In the genomic region with DNA sequence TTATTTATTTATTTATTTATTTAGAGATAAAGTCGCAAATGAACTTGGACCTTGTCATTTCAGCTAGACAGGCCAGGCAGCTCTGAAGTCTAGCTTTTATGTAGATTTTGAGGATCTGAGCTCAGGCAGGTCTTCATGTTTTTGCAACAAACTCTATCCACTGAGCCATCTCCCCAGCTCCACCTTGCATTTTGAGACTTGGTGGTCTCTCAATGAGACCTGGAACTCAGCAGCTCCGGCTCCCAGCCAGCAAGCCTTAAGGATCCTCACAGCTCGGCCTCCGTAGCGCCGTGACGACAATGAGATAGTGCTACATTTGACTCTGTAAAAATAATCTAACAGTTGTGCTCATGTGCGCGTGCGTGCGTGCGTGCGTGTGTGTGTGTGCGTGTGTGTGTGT, we compare ENCODE assay signal across 34 mouse cellular contexts.
"Had no signal": no experiment of that assay in that cellular context is flagged by ENCODE, and none has a peak within 500 bp of the region (broad histone marks: within the 10 kb centered on the region; RNA-seq: fewer than 3 reads in every experiment).

No protein-coding gene starts in this region.

- H3K27me3 ChIP-seq: hindbrain, embryonic 12.5 days; hindbrain, embryonic 13.5 days; hindbrain, embryonic 15.5 days; intestine, embryonic 15.5 days; kidney, embryonic 15.5 days had no signal

- ATAC-seq: hindbrain, embryonic 16.5 days; hindbrain, postnatal 0 days; inflammation-experienced regulatory T-cells, adult 6 months; intestine, embryonic 15.5 days; intestine, embryonic 16.5 days; intestine, postnatal 0 days had no signal

- H3K9me3 ChIP-seq: heart, embryonic 10.5 days; heart, embryonic 12.5 days; heart, embryonic 13.5 days; heart, embryonic 15.5 days; hindbrain, embryonic 10.5 days; hindbrain, embryonic 12.5 days; hindbrain, embryonic 13.5 days; hindbrain, embryonic 15.5 days; intestine, embryonic 15.5 days; kidney, embryonic 15.5 days had no signal

- H3K4me3 ChIP-seq: heart, embryonic 10.5 days; heart, embryonic 12.5 days; heart, embryonic 13.5 days; heart, embryonic 15.5 days; hindbrain, embryonic 10.5 days; hindbrain, embryonic 12.5 days; hindbrain, embryonic 13.5 days; hindbrain, embryonic 15.5 days; intestine, embryonic 15.5 days; kidney, embryonic 15.5 days; layer of hippocampus, adult 2 months had no signal

- H3K4me1 ChIP-seq: intestine, embryonic 15.5 days had no signal

- H3K9ac ChIP-seq: heart, embryonic 12.5 days; heart, embryonic 13.5 days; heart, embryonic 15.5 days; hindbrain, embryonic 12.5 days; hindbrain, embryonic 13.5 days; hindbrain, embryonic 14.5 days; hindbrain, embryonic 15.5 days; intestine, embryonic 15.5 days; kidney, embryonic 15.5 days had no signal

- H3K27ac ChIP-seq: heart, embryonic 10.5 days; heart, embryonic 13.5 days; heart, embryonic 15.5 days; hindbrain, embryonic 10.5 days; hindbrain, embryonic 12.5 days; hindbrain, embryonic 13.5 days; hindbrain, embryonic 14.5 days; hindbrain, embryonic 15.5 days; hindbrain, postnatal 0 days; intestine, embryonic 15.5 days; kidney, embryonic 15.5 days; kidney, postnatal 0 days; layer of hippocampus, adult 2 months had no signal

- H3K36me3 ChIP-seq: heart, embryonic 10.5 days; heart, embryonic 12.5 days; heart, embryonic 13.5 days; heart, embryonic 15.5 days; hindbrain, embryonic 10.5 days; hindbrain, embryonic 12.5 days; hindbrain, embryonic 13.5 days; hindbrain, embryonic 15.5 days; intestine, embryonic 15.5 days; kidney, embryonic 15.5 days had no signal

- DNase-seq: heart, postnatal 14 days; heart, postnatal 36 days; heart, postnatal 4 days; kidney, adult 11 months; kidney, adult 18-20 months; kidney, adult 2 months; kidney, adult 8-10 months; kidney, adult 9 months; kidney, postnatal 10 days; kidney, postnatal 14 days; kidney, postnatal 25 days; kidney, postnatal 36 days; kidney, postnatal 4 days; layer of hippocampus, adult 9-11 months; layer of hippocampus, postnatal 36 days had no signal

- H3K4me2 ChIP-seq: heart, embryonic 11.5 days; heart, embryonic 12.5 days; heart, embryonic 13.5 days; heart, embryonic 15.5 days; hindbrain, embryonic 12.5 days; hindbrain, embryonic 13.5 days; hindbrain, embryonic 14.5 days; hindbrain, embryonic 15.5 days; intestine, embryonic 15.5 days; kidney, embryonic 15.5 days had no signal
